Mouse (Mus musculus): ENCODE measurements around the gene Hoxb6. TPM values are rescaled to one million over a fixed set of nuclear protein-coding genes. Genes with fewer than 3 reads are reported as not detected.

Gene Hoxb6
- total RNA-seq, 1 experiment: 0.22 TPM

DNA sequence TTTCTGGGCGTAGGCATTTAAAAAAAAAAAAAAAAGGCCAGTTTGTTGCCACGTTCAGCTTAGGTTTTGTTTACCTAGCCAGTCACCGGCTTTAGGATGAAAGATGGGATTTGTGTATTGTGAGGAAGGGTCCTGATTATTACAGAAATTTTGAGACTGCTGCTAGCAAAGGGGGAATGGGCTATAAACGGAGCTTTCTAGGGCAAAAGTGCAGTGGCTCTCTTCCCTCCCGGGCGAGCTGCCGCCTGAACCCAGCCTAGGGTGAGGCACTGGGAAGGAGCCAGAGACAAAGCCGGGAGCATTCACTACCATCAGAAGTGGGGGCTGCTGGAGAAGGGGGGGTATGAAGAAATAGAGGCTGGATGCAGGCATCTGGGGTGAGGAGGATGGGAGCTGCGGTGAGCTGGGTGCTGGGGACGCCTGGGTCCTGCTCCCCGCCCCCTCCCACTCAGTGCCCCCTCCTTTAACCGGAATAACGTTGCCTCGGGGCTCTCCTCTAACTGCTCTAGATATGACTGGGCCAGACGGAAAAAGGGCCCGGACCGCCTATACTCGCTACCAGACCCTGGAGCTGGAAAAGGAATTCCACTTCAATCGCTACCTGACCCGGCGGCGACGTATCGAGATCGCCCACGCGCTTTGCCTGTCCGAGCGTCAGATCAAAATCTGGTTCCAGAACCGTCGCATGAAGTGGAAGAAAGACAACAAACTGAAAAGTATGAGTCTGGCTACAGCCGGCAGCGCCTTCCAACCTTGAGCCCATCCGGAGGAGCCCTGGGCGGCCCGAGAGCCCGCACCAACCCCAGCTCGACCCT lies 12.3 kb downstream of the Hoxb6 start:
- in situ Hi-C loops (cut with MboI; ENCODE audit: low sequenced_read_pairs in 2 of 2, unreplicated experiment in 2 of 2): loop anchor here in 1 of 2 experiments (10.0 kb wide), 1 partner anchor 250 kb away; no protein-coding TSS in a partner anchor
- H3K36me3 ChIP-seq (ENCODE audit: control insufficient read depth, insufficient read depth, low read length, poor library complexity, severe bottlenecking): no peaks in the 10 kb centered on the region
- peaks cover 0 to 3% of the 10 kb centered on the region in 2 experiments; a peak in 1 of 4 replicates for H3K4me1 ChIP-seq (ENCODE audit: control insufficient read depth in 2 of 2, insufficient read depth in 2 of 2, low read length in 2 of 2, poor library complexity in 1 of 2)
- no peak overlapping the region for H3K9ac ChIP-seq (ENCODE audit: insufficient read depth, low read depth, low read length, poor library complexity, severe bottlenecking)
- no peak overlapping the region for H3K27ac ChIP-seq (ENCODE audit: insufficient read depth, low read depth, low read length, poor library complexity, severe bottlenecking)
- H3K9me3 ChIP-seq (ENCODE audit: control insufficient read depth, insufficient read depth, low read depth, low read length): no peaks in the 10 kb centered on the region
- no peak for TF ChIP-seq ZC3H11A (IDR thresholded peaks at IDR 0.05; ENCODE audit: borderline replicate concordance, low read depth, low read length)
- no peak for TF ChIP-seq CHD2 (IDR thresholded peaks at IDR 0.05; ENCODE audit: low read depth, low read length)
- TF ChIP-seq MAFK (IDR thresholded peaks at IDR 0.05; ENCODE audit: insufficient read depth, low read depth, low read length): no peak
- no peak for TF ChIP-seq HCFC1 (IDR thresholded peaks at IDR 0.05; ENCODE audit: borderline replicate concordance, insufficient read depth, low read length)
- TF ChIP-seq ZNF384 (IDR thresholded peaks at IDR 0.05; ENCODE audit: low read depth, low read length): no peak
- DNase-seq (ENCODE audit: low read depth, low spot score): no peak
- no peak overlapping the region for H3K4me3 ChIP-seq (ENCODE audit: insufficient read depth in 1 of 2, low read depth in 1 of 2, low read length in 2 of 2, poor library complexity in 1 of 2, severe bottlenecking in 1 of 2)

DNA sequence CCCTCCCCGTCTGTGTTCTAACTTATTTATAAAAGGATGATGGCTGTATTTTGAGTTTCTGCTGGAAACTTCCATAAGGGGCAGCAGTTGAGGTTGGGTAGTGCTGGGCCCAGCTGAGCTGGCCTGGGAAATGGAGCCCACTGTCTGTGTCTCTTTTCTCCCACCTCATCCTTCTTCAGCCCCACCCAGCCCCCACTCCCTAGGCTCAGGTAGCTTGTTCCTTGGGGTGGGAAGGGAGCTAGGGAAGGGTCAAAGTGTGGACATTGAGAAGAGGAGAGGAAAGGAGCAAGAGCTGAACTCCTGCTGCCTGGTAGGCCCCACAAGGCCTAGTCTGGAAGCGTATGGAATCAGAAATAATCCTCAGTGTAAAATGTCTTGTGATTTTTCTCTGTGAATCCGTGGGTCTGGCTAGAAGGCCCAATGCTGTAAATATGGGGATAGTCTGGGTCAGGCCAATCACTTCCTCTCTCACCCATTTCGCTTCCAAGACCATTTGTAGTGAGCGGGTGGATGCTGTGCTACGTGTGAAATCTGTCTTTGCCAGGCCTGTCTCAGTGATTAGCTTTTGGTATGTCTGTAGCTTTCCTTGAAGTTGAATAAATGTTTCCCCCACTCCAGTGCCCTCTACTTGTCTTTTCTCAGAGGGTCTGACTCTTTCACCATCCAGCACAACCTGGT lies 13.4 kb downstream of the Hoxb6 start:
- Histone ChIP-seq H3K36me3 (ENCODE audit: control insufficient read depth, insufficient read depth, low read length, poor library complexity, severe bottlenecking) (no peaks in the 10 kb centered on the region), H3K9me3 (ENCODE audit: control insufficient read depth, insufficient read depth, low read depth, low read length) (no peaks in the 10 kb centered on the region), H3K4me3 (ENCODE audit: insufficient read depth in 1 of 2, low read depth in 1 of 2, low read length in 2 of 2, poor library complexity in 1 of 2, severe bottlenecking in 1 of 2) (no peak overlapping the region), H3K27ac (ENCODE audit: insufficient read depth, low read depth, low read length, poor library complexity, severe bottlenecking) (no peak overlapping the region), H3K4me1 (ENCODE audit: control insufficient read depth in 2 of 2, insufficient read depth in 2 of 2, low read length in 2 of 2, poor library complexity in 1 of 2) (peaks cover 0 to 3% of the 10 kb centered on the region in 2 experiments; a peak in 1 of 4 replicates), H3K9ac (ENCODE audit: insufficient read depth, low read depth, low read length, poor library complexity, severe bottlenecking) (no peak overlapping the region)
- in situ Hi-C loops (cut with MboI; ENCODE audit: low sequenced_read_pairs in 2 of 2, unreplicated experiment in 2 of 2): loop anchor here in 1 of 2 experiments (10.0 kb wide), 1 partner anchor 249 kb away; no protein-coding TSS in a partner anchor
- no peak for DNase-seq (ENCODE audit: low read depth, low spot score)
- TF ChIP-seq MAFK (IDR thresholded peaks at IDR 0.05; ENCODE audit: insufficient read depth, low read depth, low read length) (no peak), ZC3H11A (IDR thresholded peaks at IDR 0.05; ENCODE audit: borderline replicate concordance, low read depth, low read length) (no peak), ZNF384 (IDR thresholded peaks at IDR 0.05; ENCODE audit: low read depth, low read length) (no peak), CHD2 (IDR thresholded peaks at IDR 0.05; ENCODE audit: low read depth, low read length) (no peak), HCFC1 (IDR thresholded peaks at IDR 0.05; ENCODE audit: borderline replicate concordance, insufficient read depth, low read length) (no peak)

DNA sequence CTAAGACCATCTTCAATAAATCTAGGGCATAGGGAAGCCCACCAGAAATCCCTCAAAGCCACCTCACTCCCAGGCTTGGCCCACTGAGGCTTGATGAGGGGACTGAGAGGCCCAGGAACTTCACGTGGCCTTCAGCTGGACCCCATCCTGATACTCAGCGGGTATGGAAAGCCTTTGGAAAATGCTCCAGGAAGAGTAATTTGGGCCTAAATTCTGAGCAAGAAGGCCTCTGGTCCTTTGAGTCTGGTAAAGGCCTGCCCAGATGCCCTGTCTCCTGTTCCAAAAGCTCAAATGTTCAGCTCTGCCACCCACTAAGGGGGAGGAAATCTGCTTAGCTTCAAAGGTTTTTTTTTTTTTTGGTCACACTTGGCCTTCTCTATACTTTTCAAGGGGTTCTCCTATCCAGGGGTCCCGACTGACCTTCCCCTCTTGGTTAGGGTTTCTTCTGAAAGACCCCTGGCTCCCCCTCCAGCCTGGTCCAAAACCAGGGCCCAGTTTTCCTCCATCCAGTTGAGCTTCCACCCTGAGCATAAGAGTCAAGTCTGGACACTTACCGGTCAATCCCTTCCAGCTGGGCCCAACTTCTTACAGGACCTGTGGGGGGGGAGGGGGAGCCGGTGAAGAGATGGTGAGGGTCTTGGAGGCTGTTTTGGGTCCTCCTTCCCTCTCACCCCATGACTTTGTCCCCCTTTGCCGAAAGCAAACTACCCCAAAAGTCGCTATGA lies 14.1 kb downstream of the Hoxb6 start:
- Histone ChIP-seq H3K4me1 (ENCODE audit: control insufficient read depth in 2 of 2, insufficient read depth in 2 of 2, low read length in 2 of 2, poor library complexity in 1 of 2) (peaks cover 0 to 3% of the 10 kb centered on the region in 2 experiments; a peak in 1 of 4 replicates), H3K9ac (ENCODE audit: insufficient read depth, low read depth, low read length, poor library complexity, severe bottlenecking) (no peak overlapping the region), H3K36me3 (ENCODE audit: control insufficient read depth, insufficient read depth, low read length, poor library complexity, severe bottlenecking) (no peaks in the 10 kb centered on the region), H3K4me3 (ENCODE audit: insufficient read depth in 1 of 2, low read depth in 1 of 2, low read length in 2 of 2, poor library complexity in 1 of 2, severe bottlenecking in 1 of 2) (no peak overlapping the region), H3K27ac (ENCODE audit: insufficient read depth, low read depth, low read length, poor library complexity, severe bottlenecking) (no peak overlapping the region), H3K9me3 (ENCODE audit: control insufficient read depth, insufficient read depth, low read depth, low read length) (no peaks in the 10 kb centered on the region)
- no peak for DNase-seq (ENCODE audit: low read depth, low spot score)
- in situ Hi-C loops (cut with MboI; ENCODE audit: low sequenced_read_pairs in 2 of 2, unreplicated experiment in 2 of 2): loop anchor here in 1 of 2 experiments (10.0 kb wide), 1 partner anchor 248 kb away; no protein-coding TSS in a partner anchor
- TF ChIP-seq MAFK (IDR thresholded peaks at IDR 0.05; ENCODE audit: insufficient read depth, low read depth, low read length): no peak
- TF ChIP-seq ZNF384 (IDR thresholded peaks at IDR 0.05; ENCODE audit: low read depth, low read length): no peak
- no peak for TF ChIP-seq CHD2 (IDR thresholded peaks at IDR 0.05; ENCODE audit: low read depth, low read length)
- TF ChIP-seq HCFC1 (IDR thresholded peaks at IDR 0.05; ENCODE audit: borderline replicate concordance, insufficient read depth, low read length): no peak
- TF ChIP-seq ZC3H11A (IDR thresholded peaks at IDR 0.05; ENCODE audit: borderline replicate concordance, low read depth, low read length): no peak

DNA sequence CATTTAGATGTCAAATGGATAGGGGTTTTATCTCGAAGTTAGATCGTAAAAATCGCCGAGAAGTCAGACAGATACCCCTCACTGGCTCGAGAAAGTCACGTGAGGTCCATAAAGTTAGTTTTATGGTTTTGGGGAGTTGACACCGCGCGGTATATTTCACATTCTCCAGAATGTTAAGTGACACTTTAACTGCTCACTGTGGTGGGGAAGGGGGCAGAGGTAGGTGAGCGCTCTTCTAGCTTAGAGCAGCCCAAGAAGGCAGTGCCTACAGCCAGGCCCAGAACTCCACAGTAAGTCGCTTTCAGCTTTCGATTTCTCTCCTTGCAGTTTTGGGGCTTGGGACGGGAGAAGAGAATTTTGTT lies 14.6 kb downstream of the Hoxb6 start:
- no peaks in the 10 kb centered on the region for H3K36me3 ChIP-seq (ENCODE audit: control insufficient read depth, insufficient read depth, low read length, poor library complexity, severe bottlenecking)
- no peak overlapping the region for H3K27ac ChIP-seq (ENCODE audit: insufficient read depth, low read depth, low read length, poor library complexity, severe bottlenecking)
- no peak overlapping the region for H3K4me3 ChIP-seq (ENCODE audit: insufficient read depth in 1 of 2, low read depth in 1 of 2, low read length in 2 of 2, poor library complexity in 1 of 2, severe bottlenecking in 1 of 2)
- peaks cover 0 to 4% of the 10 kb centered on the region in 2 experiments; a peak in 2 of 4 replicates for H3K4me1 ChIP-seq (ENCODE audit: control insufficient read depth in 2 of 2, insufficient read depth in 2 of 2, low read length in 2 of 2, poor library complexity in 1 of 2)
- no peaks in the 10 kb centered on the region for H3K9me3 ChIP-seq (ENCODE audit: control insufficient read depth, insufficient read depth, low read depth, low read length)
- H3K9ac ChIP-seq (ENCODE audit: insufficient read depth, low read depth, low read length, poor library complexity, severe bottlenecking): no peak overlapping the region
- no peak for TF ChIP-seq HCFC1 (IDR thresholded peaks at IDR 0.05; ENCODE audit: borderline replicate concordance, insufficient read depth, low read length)
- TF ChIP-seq ZC3H11A (IDR thresholded peaks at IDR 0.05; ENCODE audit: borderline replicate concordance, low read depth, low read length): no peak
- no peak for TF ChIP-seq ZNF384 (IDR thresholded peaks at IDR 0.05; ENCODE audit: low read depth, low read length)
- no peak for TF ChIP-seq MAFK (IDR thresholded peaks at IDR 0.05; ENCODE audit: insufficient read depth, low read depth, low read length)
- TF ChIP-seq CHD2 (IDR thresholded peaks at IDR 0.05; ENCODE audit: low read depth, low read length): no peak
- in situ Hi-C loops (cut with MboI; ENCODE audit: low sequenced_read_pairs in 2 of 2, unreplicated experiment in 2 of 2): loop anchor here in 1 of 2 experiments (10.0 kb wide), 1 partner anchor 248 kb away; no protein-coding TSS in a partner anchor
- no peak for DNase-seq (ENCODE audit: low read depth, low spot score)
